Mouse (Mus musculus) cerebellum, adult 2 months (tissue): ENCODE measurements around the gene Pla2g3. TPM values are rescaled to one million over a fixed set of nuclear protein-coding genes. Genes with fewer than 3 reads are reported as not detected.
A peak's percentile ranks its signal among the peaks of the same experiment; 100 is the strongest.

ENCODE experiments used
- DNase-seq, 2 experiments: peaks; one replicate each; pipeline ENCODE4 v3.0.0; 2021
- H3K27ac ChIP-seq: fragments of 200-500 bp; 2 replicates; pipeline ENCODE4 v1.5.1; 2012; ENCODE audit warnings: low read length, control low read depth, inconsistent platforms; ENCODE audit not compliant: insufficient read depth
- H3K27me3 ChIP-seq: fragments of 200-500 bp; 2 replicates; pipeline ENCODE4 v1.6.1; 2012; ENCODE audit warnings: inconsistent platforms, mild to moderate bottlenecking, low read length, moderate library complexity; ENCODE audit not compliant: control insufficient read depth, insufficient read depth
- H3K4me1 ChIP-seq: fragments of 200-500 bp; 2 replicates; pipeline ENCODE4 v1.6.1; 2011; ENCODE audit warnings: low read length; ENCODE audit not compliant: control insufficient read depth, insufficient read depth
- H3K4me3 ChIP-seq: fragments of 200-500 bp; replicated peaks from 2 replicates; pipeline ENCODE3; 2011; ENCODE audit warnings: mild to moderate bottlenecking, low read depth, low read length, control low read depth; ENCODE audit not compliant: insufficient read depth
- CTCF ChIP-seq: fragments of 200-500 bp; IDR thresholded peaks from 2 replicates; pipeline ENCODE4 v1.5.1; 2011; ENCODE audit warnings: low read depth, mild to moderate bottlenecking, control low read depth, low read length, moderate library complexity, borderline replicate concordance; ENCODE audit not compliant: insufficient read depth
- POLR2A ChIP-seq: fragments of 200-500 bp; IDR thresholded peaks from 2 replicates; pipeline ENCODE4 v1.6.1; 2011; ENCODE audit warnings: low read length, control low read depth, borderline replicate concordance; ENCODE audit not compliant: insufficient read depth
- WGBS: fragments of 180-500 bp; shearing (Covaris S2); methylation state at CpG from one replicate; pipeline ENCODE4 v1.1.7; 2018; 5-methylcytosine and 5-hydroxymethylcytosine counted together
- polyA plus RNA-seq: library from polyadenylated mRNA; depleted of rRNA; stranded (reverse); fragments of >200 nt; gene quantifications from 2 replicates; pipeline ENCODE4 v1.2.3, GENCODE M21; 2012

Gene Pla2g3
- polyA plus RNA-seq, 1 experiment = 4.0 TPM

GRCm38 (mm10) chr11:3513291-3513690 is 25.2 kb downstream of the Pla2g3 start:
- Histone ChIP-seq H3K27me3 (no peaks in the 10 kb centered on the region), H3K27ac (peak overlapping the region; percentile 69; the same call in 1 of the 2 replicates), H3K4me3 (no peak overlapping the region), H3K4me1 (peaks cover 12% of the 10 kb centered on the region)
- TF ChIP-seq CTCF (no peak), POLR2A (no peak)
- peak; percentile 73 to 85 for DNase-seq
- WGBS = 13% methylated on average over 6 of the region's 6 CpGs

- Histone ChIP-seq H3K4me1 (peaks cover 21% of the 10 kb centered on the region), H3K27ac (peak within 1 kb of the TSS; percentile 93), H3K4me3 (peak within 1 kb of the TSS; percentile 86), H3K27me3 (no peaks in the 10 kb centered on the region)
- under 1% methylated on average over 26 of the region's 26 CpGs for WGBS
- peak; percentile 94 to 98 for DNase-seq
- TF ChIP-seq POLR2A = peak; percentile 98
- peak; percentile 99 for TF ChIP-seq CTCF
Measured at GRCm38 (mm10) chr11:3514529-3515054, 26.5 kb downstream of the Pla2g3 start, which contains the start of gene Selenom. Selenom (plus strand) TSS chr11:3514684.

GRCm38 (mm10) chr11:3515216-3515615 is 27.1 kb downstream of the Pla2g3 start:
- Histone ChIP-seq H3K27ac (peak overlapping the region; percentile 93), H3K4me3 (peak overlapping the region; percentile 86), H3K4me1 (peaks cover 26% of the 10 kb centered on the region), H3K27me3 (no peaks in the 10 kb centered on the region)
- DNase-seq = peak in 1 of 2 experiments; percentile 57
- TF ChIP-seq CTCF (no peak), POLR2A (no peak)
- 3% methylated on average over 4 of the region's 4 CpGs for WGBS

- Histone ChIP-seq H3K4me1 (peaks cover 30% of the 10 kb centered on the region), H3K27me3 (no peaks in the 10 kb centered on the region), H3K4me3 (peak overlapping the region; percentile 86), H3K27ac (peak overlapping the region; percentile 93)
- 4% methylated on average over 4 of the region's 4 CpGs for WGBS
- peak; percentile 92 to 96 for DNase-seq
- TF ChIP-seq CTCF (no peak), POLR2A (no peak; the same call in 1 of the 2 replicates)
Measured at GRCm38 (mm10) chr11:3515637-3516036, 27.6 kb downstream of the Pla2g3 start.

GRCm38 (mm10) chr11:3516121-3516520 is 28.0 kb downstream of the Pla2g3 start:
- TF ChIP-seq CTCF (no peak), POLR2A (no peak)
- H3K27me3 ChIP-seq = no peaks in the 10 kb centered on the region
- peaks cover 35% of the 10 kb centered on the region for H3K4me1 ChIP-seq
- peak overlapping the region; percentile 86 for H3K4me3 ChIP-seq
- WGBS = 10% methylated on average over 5 of the region's 5 CpGs
- H3K27ac ChIP-seq = peak overlapping the region; percentile 93
- peak in 1 of 2 experiments; percentile 58 for DNase-seq

GRCm38 (mm10) chr11:3516859-3517845 is 29.1 kb downstream of the Pla2g3 start:
- peak; percentile 59 to 63 for DNase-seq
- no peaks in the 10 kb centered on the region for H3K27me3 ChIP-seq
- 5% methylated on average over 50 of the region's 50 CpGs for WGBS
- H3K27ac ChIP-seq = peak overlapping the region; percentile 93
- TF ChIP-seq POLR2A (peak; percentile 10; the same call in 1 of the 2 replicates), CTCF (no peak)
- peak overlapping the region; percentile 86 for H3K4me3 ChIP-seq
- H3K4me1 ChIP-seq = peaks cover 43% of the 10 kb centered on the region

GRCm38 (mm10) chr11:3517846-3518732 is 30.0 kb downstream of the Pla2g3 start:
- TF ChIP-seq CTCF (no peak), POLR2A (0 out of 2 replicates have a peak, but pooled peaks have one; percentile 18)
- Histone ChIP-seq H3K4me1 (peaks cover 46% of the 10 kb centered on the region), H3K27me3 (no peaks in the 10 kb centered on the region), H3K27ac (peak overlapping the region; percentile 83), H3K4me3 (peak overlapping the region; percentile 86)
- WGBS = 44% methylated on average over 13 of the region's 13 CpGs
- peak; percentile 41 to 56 for DNase-seq
